Mouse (Mus musculus) stomach, postnatal 0 days (tissue): ENCODE data around the gene Cacnb4. TPM values are rescaled to one million over a fixed set of nuclear protein-coding genes. Genes with fewer than 3 reads are reported as not detected.

ENCODE experiments used
- ATAC-seq: fragments of 200-750 bp; cut with Nextera tagmentation; 2 replicates; pipeline ENCODE4 v1.8.0; 2017; ENCODE audit not compliant: low FRiP score, low TSS enrichment
- DNase-seq: peaks from one replicate; pipeline ENCODE4 v3.0.0-alpha.2; 2016; ENCODE audit warnings: low spot score
- H3K27ac ChIP-seq: fragments of 300-500 bp; sonication (generic); replicated peaks from 2 replicates; pipeline ENCODE4 v1.5.1; 2014; ENCODE audit warnings: mild to moderate bottlenecking, control low read depth
- H3K27me3 ChIP-seq: fragments of 300-500 bp; sonication (generic); 2 replicates; pipeline ENCODE4 v1.6.1; 2014; ENCODE audit warnings: low read length; ENCODE audit not compliant: control insufficient read depth, insufficient read depth
- H3K36me3 ChIP-seq: fragments of 300-500 bp; sonication (generic); 2 replicates; pipeline ENCODE4 v1.6.1; 2014; ENCODE audit warnings: low read length, mixed read lengths; ENCODE audit not compliant: control insufficient read depth, insufficient read depth
- H3K4me1 ChIP-seq: fragments of 300-500 bp; sonication (generic); replicated peaks from 2 replicates; pipeline ENCODE4 v1.6.1; 2014; ENCODE audit warnings: antibody characterized with exemption; ENCODE audit not compliant: control insufficient read depth, insufficient read depth
- H3K4me2 ChIP-seq: fragments of 300-500 bp; sonication (generic); replicated peaks from 2 replicates; pipeline ENCODE4 v1.6.1; 2014; ENCODE audit warnings: low read depth, mild to moderate bottlenecking, control low read depth, moderate library complexity
- H3K4me3 ChIP-seq: fragments of 300-500 bp; sonication (generic); 2 replicates; pipeline ENCODE4 v1.5.1; 2014; ENCODE audit warnings: low read depth, low read length, control low read depth
- H3K9ac ChIP-seq: fragments of 300-500 bp; sonication (generic); 2 replicates; pipeline ENCODE4 v1.6.1; 2014; ENCODE audit warnings: mild to moderate bottlenecking, low read length, control low read depth, mixed read lengths
- H3K9me3 ChIP-seq: fragments of 300-500 bp; sonication (generic); 2 replicates; pipeline ENCODE4 v1.6.1; 2016; ENCODE audit warnings: low read length; ENCODE audit not compliant: control insufficient read depth
- CTCF ChIP-seq: IDR thresholded peaks from 2 replicates; pipeline ENCODE4 v1.5.1; 2016; ENCODE audit warnings: antibody characterized with exemption, low read depth, mild to moderate bottlenecking, moderate library complexity
- EP300 ChIP-seq: optimal IDR thresholded peaks from 2 replicates; pipeline ENCODE3; 2016; ENCODE audit warnings: antibody characterized with exemption
- WGBS: fragments of 180-500 bp; shearing (Covaris S2); extraction: QIAGEN DNeasy Blood & Tissue Kit; methylation state at CpG from one replicate; pipeline ENCODE4 v1.1.7; 2014; 5-methylcytosine and 5-hydroxymethylcytosine counted together
- polyA plus RNA-seq: library from polyadenylated mRNA; unstranded; fragments of >200 nt; fragmentation: Nextera tagmentation; extraction: Ambion mirVana; gene quantifications from 2 replicates; pipeline ENCODE4 v1.2.1, GENCODE M21; 2015

The Cacnb4 gene
- polyA plus RNA-seq, 1 experiment from 2014 or later, result 0.93 TPM

DNA sequence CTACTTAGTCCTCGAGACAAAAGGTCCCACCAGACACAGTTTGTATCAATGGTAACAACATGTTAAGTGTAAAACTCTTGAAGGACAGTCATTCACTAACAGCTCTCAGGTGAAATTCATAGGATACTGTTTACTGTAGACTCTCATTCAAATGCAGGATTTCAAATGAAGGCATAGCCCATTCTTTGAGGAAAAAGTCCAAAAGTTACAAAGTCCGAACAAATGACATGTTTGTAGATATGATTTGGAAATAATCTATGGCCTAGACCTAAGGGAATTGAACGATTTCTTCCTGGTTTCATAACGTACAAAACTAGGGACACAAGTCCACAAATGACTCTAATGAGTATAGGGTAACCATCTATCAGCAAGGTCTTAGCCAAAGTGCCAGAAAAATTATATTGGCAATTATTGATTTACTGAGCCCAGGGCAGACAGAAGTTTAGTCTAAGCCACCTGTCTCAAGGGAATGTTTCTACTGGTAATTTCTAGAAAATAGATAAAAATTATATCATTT lies 206.5 kb downstream of the Cacnb4 start:
- Histone ChIP-seq H3K27ac (no peak overlapping the region), H3K4me2 (no peak overlapping the region), H3K27me3 (no peaks in the 10 kb centered on the region), H3K9me3 (no peaks in the 10 kb centered on the region), H3K4me3 (no peak overlapping the region), H3K9ac (no peak overlapping the region), H3K4me1 (no peaks in the 10 kb centered on the region), H3K36me3 (no peaks in the 10 kb centered on the region)
- DNase-seq, result no peak
- TF ChIP-seq CTCF (no peak), EP300 (no peak)
- ATAC-seq, result no peak
- WGBS, result 85% methylated on average over 4 of the region's 4 CpGs

GRCm38 (mm10) chr2:52467629-52468028 lies 209.0 kb downstream of the Cacnb4 start:
- Histone ChIP-seq H3K9ac (no peak overlapping the region), H3K4me1 (no peaks in the 10 kb centered on the region), H3K4me2 (no peak overlapping the region), H3K27me3 (no peaks in the 10 kb centered on the region), H3K4me3 (no peak overlapping the region), H3K9me3 (no peaks in the 10 kb centered on the region), H3K36me3 (no peaks in the 10 kb centered on the region), H3K27ac (no peak overlapping the region)
- no peak for DNase-seq
- no peak for TF ChIP-seq EP300
- TF ChIP-seq CTCF, result no peak
- ATAC-seq, result no peak
- WGBS, result 75% methylated on average over 6 of the region's 6 CpGs

DNA sequence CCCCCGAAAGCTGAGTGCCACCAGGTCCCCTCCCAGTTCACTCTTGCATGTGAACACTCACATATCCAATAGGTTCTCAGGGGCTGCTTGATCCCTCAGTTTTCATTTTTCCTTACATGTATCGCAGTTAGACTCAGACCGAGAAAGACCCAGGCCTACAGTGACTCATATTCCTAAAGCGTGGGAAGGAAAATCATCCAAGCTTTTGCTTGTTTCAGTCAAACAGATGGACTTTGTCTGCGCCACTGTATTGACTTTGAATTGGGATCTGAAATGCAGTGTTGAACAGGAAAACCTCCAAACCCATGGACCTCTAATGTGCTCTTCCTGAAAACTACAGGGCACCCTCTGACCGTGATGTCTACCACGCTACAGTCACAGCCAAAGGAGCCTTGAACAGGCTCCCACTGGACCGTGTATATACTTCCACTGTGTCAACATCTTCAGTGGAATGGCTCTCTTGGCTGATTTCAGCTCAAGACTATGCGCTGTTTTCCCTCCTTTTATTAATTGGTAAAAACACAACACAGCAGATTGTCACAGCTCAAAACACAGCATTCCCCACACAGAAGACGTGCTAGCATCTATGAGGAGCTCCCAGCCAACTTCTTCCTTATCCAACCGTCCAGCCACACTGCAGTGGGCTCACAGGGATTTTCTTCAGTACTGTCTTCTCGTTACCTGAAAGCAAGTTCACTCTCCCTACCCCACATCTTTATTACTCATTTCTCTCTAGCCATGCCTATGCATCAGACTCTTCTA lies 215.2 kb downstream of the Cacnb4 start:
- H3K4me3 ChIP-seq, result no peak overlapping the region
- H3K4me2 ChIP-seq, result no peak overlapping the region
- H3K9ac ChIP-seq, result no peak overlapping the region
- 78% methylated on average over 12 of the region's 12 CpGs for WGBS
- no peaks in the 10 kb centered on the region for H3K4me1 ChIP-seq
- no peak overlapping the region for H3K27ac ChIP-seq
- DNase-seq, result no peak
- no peaks in the 10 kb centered on the region for H3K9me3 ChIP-seq
- ATAC-seq, result no peak
- no peaks in the 10 kb centered on the region for H3K36me3 ChIP-seq
- H3K27me3 ChIP-seq, result no peaks in the 10 kb centered on the region
- TF ChIP-seq CTCF (no peak), EP300 (no peak)

GRCm38 (mm10) chr2:52455606-52456479 lies 220.8 kb downstream of the Cacnb4 start:
- Histone ChIP-seq H3K27me3 (no peaks in the 10 kb centered on the region), H3K4me2 (no peak overlapping the region)

GRCm38 (mm10) chr2:52449818-52450217 lies 226.8 kb downstream of the Cacnb4 start:
- no peak for DNase-seq
- Histone ChIP-seq H3K9me3 (no peaks in the 10 kb centered on the region), H3K4me2 (no peak overlapping the region), H3K9ac (no peak overlapping the region), H3K27me3 (no peaks in the 10 kb centered on the region), H3K4me3 (no peak overlapping the region), H3K27ac (no peak overlapping the region), H3K4me1 (no peaks in the 10 kb centered on the region), H3K36me3 (no peaks in the 10 kb centered on the region)
- TF ChIP-seq EP300 (no peak), CTCF (no peak)
- WGBS, result 62% methylated on average over 8 of the region's 8 CpGs
- ATAC-seq, result no peak

More at GRCm38 (mm10) chr2:52455606-52456479, 220.8 kb downstream of the Cacnb4 start:
- Histone ChIP-seq H3K9ac (no peak overlapping the region), H3K27ac (peak overlapping the region; percentile 49), H3K4me1 (no peaks in the 10 kb centered on the region), H3K4me3 (no peak overlapping the region), H3K36me3 (no peaks in the 10 kb centered on the region), H3K9me3 (no peaks in the 10 kb centered on the region)
- no peak for DNase-seq
- 54% methylated on average over 7 of the region's 7 CpGs for WGBS
- ATAC-seq, result no peak
- TF ChIP-seq CTCF (no peak), EP300 (no peak)

- Histone ChIP-seq H3K36me3 (no peaks in the 10 kb centered on the region), H3K27me3 (no peaks in the 10 kb centered on the region), H3K9me3 (no peaks in the 10 kb centered on the region), H3K4me3 (no peak overlapping the region), H3K9ac (no peak overlapping the region), H3K4me2 (no peak overlapping the region), H3K4me1 (no peaks in the 10 kb centered on the region), H3K27ac (no peak overlapping the region)
- DNase-seq (no peak), ATAC-seq (no peak)
- WGBS, result 31% methylated on average over 1 of the region's 1 CpGs
- no peak for TF ChIP-seq EP300
- TF ChIP-seq CTCF, result no peak
Measured at GRCm38 (mm10) chr2:52448916-52449315, 227.7 kb downstream of the Cacnb4 start.
